ENCODE assay signal across 12 mouse cellular contexts in the genomic region with DNA sequence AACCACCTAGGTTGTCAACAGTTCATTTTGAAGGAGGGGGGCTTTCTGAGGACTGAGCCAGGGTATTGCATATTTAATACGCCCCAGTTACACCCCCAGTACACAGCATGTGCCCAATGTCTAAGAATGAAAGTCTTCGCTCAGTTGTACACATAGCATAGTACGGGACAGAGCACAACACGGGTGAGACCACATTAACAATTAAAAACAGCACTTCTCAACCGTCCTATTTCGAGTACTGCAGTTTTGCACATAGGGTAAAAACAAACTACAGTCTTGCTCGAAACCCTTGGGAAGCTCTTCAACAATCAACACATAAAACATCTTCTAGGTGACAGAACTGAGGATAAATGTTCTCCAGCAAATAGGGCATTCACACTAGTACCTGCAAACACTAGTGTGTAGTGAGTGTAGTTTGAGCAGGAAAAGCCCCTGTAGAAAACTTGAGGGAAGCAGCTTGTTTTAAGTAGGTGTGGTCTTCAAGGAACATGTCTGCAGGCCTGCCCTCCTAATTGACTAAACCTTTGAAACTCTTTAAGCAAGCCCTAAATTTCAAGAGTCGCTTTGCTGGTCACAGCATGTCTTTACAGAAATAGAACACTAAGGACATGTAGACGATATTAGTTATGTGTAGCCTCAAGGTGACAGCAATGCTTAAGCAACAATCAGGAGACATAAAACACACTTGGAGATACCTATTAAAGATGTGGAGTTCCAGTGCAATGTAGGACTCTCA. TPM values are rescaled to one million over a fixed set of nuclear protein-coding genes. Genes with fewer than 3 reads are reported as not detected.
DNase-seq lines count a peak whose midpoint lies in the region; ATAC-seq and TF ChIP-seq lines count a peak whose summit lies in the region.
"Had no signal": no experiment of that assay in that cellular context is flagged by ENCODE, and none has a peak within 500 bp of the region (broad histone marks: within the 10 kb centered on the region; RNA-seq: fewer than 3 reads in every experiment).

Msh4 (minus strand) TSS at position 3 of the 736 bp plus-strand sequence.

- no peak within 1 kb of the TSS for H3K4me3 ChIP-seq in hindbrain, embryonic 12.5 days
- H3K4me3 ChIP-seq in hindbrain, embryonic 14.5 days (replicated peaks; ENCODE audit: low read length) = no peak within 1 kb of the TSS
- H3K4me3 ChIP-seq in testis, adult 2 months (ENCODE audit: control insufficient read depth, low read depth, low read length) = peak within 1 kb of the TSS; percentile 89
- H3K4me3 ChIP-seq in forebrain, embryonic 15.5 days = no peak within 1 kb of the TSS
- H3K4me3 ChIP-seq: neural tube, embryonic 12.5 days had no signal

- intact Hi-C loops in left cerebral cortex, postnatal 25 days (cut with DNase I) = no loop called here

- H3K9ac ChIP-seq in hindbrain, embryonic 12.5 days = no peak within 1 kb of the TSS
- H3K9ac ChIP-seq in hindbrain, embryonic 14.5 days = no peak within 1 kb of the TSS
- no peak within 1 kb of the TSS for H3K9ac ChIP-seq in forebrain, embryonic 15.5 days (replicated peaks)
- H3K9ac ChIP-seq: neural tube, embryonic 12.5 days had no signal

- peaks cover 25% of the 10 kb centered on the region for H3K4me1 ChIP-seq in hindbrain, embryonic 12.5 days
- peaks cover 11% of the 10 kb centered on the region for H3K4me1 ChIP-seq in hindbrain, embryonic 14.5 days (replicated peaks; ENCODE audit: control insufficient read depth, insufficient read depth, low read length)
- peaks cover 8% of the 10 kb centered on the region for H3K4me1 ChIP-seq in testis, adult 2 months (ENCODE audit: control insufficient read depth, insufficient read depth, low read length)
- H3K4me1 ChIP-seq in forebrain, embryonic 15.5 days = peaks cover 20% of the 10 kb centered on the region

- H3K27me3 ChIP-seq in hindbrain, embryonic 12.5 days = no peaks in the 10 kb centered on the region
- no peaks in the 10 kb centered on the region for H3K27me3 ChIP-seq in hindbrain, embryonic 14.5 days (ENCODE audit: control insufficient read depth, insufficient read depth, low read length)
- H3K27me3 ChIP-seq in testis, adult 2 months (ENCODE audit: control insufficient read depth, insufficient read depth, low read length) = no peaks in the 10 kb centered on the region
- H3K27me3 ChIP-seq in forebrain, embryonic 15.5 days = no peaks in the 10 kb centered on the region
- H3K27me3 ChIP-seq: neural tube, embryonic 12.5 days had no signal

- TF ChIP-seq CTCF in testis, adult 2 months (IDR thresholded peaks at IDR 0.05; ENCODE audit: control insufficient read depth, insufficient read depth, insufficient replicate concordance, low read depth, low read length) = no peak

- peaks cover 73% of the 10 kb centered on the region for H3K36me3 ChIP-seq in hindbrain, embryonic 12.5 days
- H3K36me3 ChIP-seq in hindbrain, embryonic 14.5 days (replicated peaks; ENCODE audit: control insufficient read depth, insufficient read depth) = peaks cover 80% of the 10 kb centered on the region
- H3K36me3 ChIP-seq in testis, adult 2 months (ENCODE audit: control insufficient read depth, insufficient read depth, low read length) = peaks cover 3% of the 10 kb centered on the region
- H3K36me3 ChIP-seq in forebrain, embryonic 15.5 days = peaks cover 65% of the 10 kb centered on the region

- WGBS in hindbrain, embryonic 12.5 days = 88% methylated on average over 9 of the region's 9 CpGs
- 85% methylated on average over 9 of the region's 9 CpGs for WGBS in hindbrain, embryonic 14.5 days
- 88% methylated on average over 9 of the region's 9 CpGs for WGBS in forebrain, embryonic 15.5 days

- H3K27ac ChIP-seq in hindbrain, embryonic 12.5 days = no peak within 1 kb of the TSS
- H3K27ac ChIP-seq in hindbrain, embryonic 14.5 days = no peak within 1 kb of the TSS
- H3K27ac ChIP-seq in testis, adult 2 months (ENCODE audit: control insufficient read depth, insufficient read depth, low read depth, low read length) = peak within 1 kb of the TSS; percentile 64
- no peak within 1 kb of the TSS for H3K27ac ChIP-seq in forebrain, embryonic 15.5 days (replicated peaks)
- H3K27ac ChIP-seq: macrophage; neural tube, embryonic 12.5 days had no signal

- H3K9me3 ChIP-seq in hindbrain, embryonic 12.5 days (replicated peaks) = no peaks in the 10 kb centered on the region
- H3K9me3 ChIP-seq in hindbrain, embryonic 14.5 days (ENCODE audit: control insufficient read depth, low read length) = no peaks in the 10 kb centered on the region
- no peaks in the 10 kb centered on the region for H3K9me3 ChIP-seq in forebrain, embryonic 15.5 days
- H3K9me3 ChIP-seq: neural tube, embryonic 12.5 days had no signal

- no peak within 1 kb of the TSS for H3K4me2 ChIP-seq in hindbrain, embryonic 12.5 days (replicated peaks)
- H3K4me2 ChIP-seq in hindbrain, embryonic 14.5 days (replicated peaks) = no peak within 1 kb of the TSS
- no peak within 1 kb of the TSS for H3K4me2 ChIP-seq in forebrain, embryonic 15.5 days (replicated peaks)
- H3K4me2 ChIP-seq: neural tube, embryonic 12.5 days had no signal

- no peak for TF ChIP-seq POLR2A in testis, adult 2 months (IDR thresholded peaks at IDR 0.05; ENCODE audit: control insufficient read depth, low read depth, low read length)

- peak; percentile 35; the same call in 1 of the 2 replicates for ATAC-seq in hindbrain, embryonic 12.5 days (ENCODE audit: low FRiP score)
- ATAC-seq in hindbrain, embryonic 14.5 days (ENCODE audit: low FRiP score) = no peak
- ATAC-seq in forebrain, embryonic 15.5 days (replicated peaks) = peak; percentile 30; the same call in 1 of the 2 replicates
- ATAC-seq: inflammation-experienced regulatory T-cells, adult 6 months had no signal

- no peak for DNase-seq in hindbrain, embryonic 14.5 days (ENCODE audit: low spot score)
- DNase-seq in testis, postnatal 14 days (ENCODE audit: low spot score) = no peak
- no peak for DNase-seq in T-cell, adult 2 months (ENCODE audit: low spot score)
- no peak for DNase-seq in left cerebral cortex, postnatal 25 days (ENCODE audit: low spot score in 2 of 2)
- DNase-seq: adrenal gland, postnatal 10 days; heart, adult 18-20 months had no signal

RNA-seq across cellular contexts. Expression of gene Msh4, which starts in this region (rescaled TPM):
- 0.06 and 0.17 TPM in 2 replicates for polyA plus RNA-seq in hindbrain, embryonic 12.5 days (2016; fragmentation: Nextera tagmentation; extraction: Ambion mirVana)
- 0.32 TPM in 1 of 2 replicates, not detected in the other for polyA plus RNA-seq in hindbrain, embryonic 14.5 days (2014; fragmentation: Nextera tagmentation; extraction: Ambion mirVana)
- polyA plus RNA-seq in testis, adult 2 months (2012; rRNA removed) = 11.8 and 14.6 TPM in 2 replicates
- polyA plus RNA-seq in forebrain, embryonic 15.5 days (2015; fragmentation: Nextera tagmentation; extraction: Ambion mirVana) = 0.15 and 0.27 TPM in 2 replicates
- total RNA-seq in left cerebral cortex, postnatal 25 days (2021) = under 1 TPM; 0.25 to 0.50 TPM
- polyA plus RNA-seq: macrophage had no signal

Comparison
In these comparisons a context has a peak if more than half of its experiments do, and no peak if none do; other contexts are left out.
1. Peak in ATAC-seq in hindbrain, embryonic 12.5 days; RNA of the gene not detected or under 1 TPM.
2. Peak in ATAC-seq in forebrain, embryonic 15.5 days; RNA of the gene not detected or under 1 TPM.